10 mouse cellular contexts compared by ENCODE assay signal in the genomic region with DNA sequence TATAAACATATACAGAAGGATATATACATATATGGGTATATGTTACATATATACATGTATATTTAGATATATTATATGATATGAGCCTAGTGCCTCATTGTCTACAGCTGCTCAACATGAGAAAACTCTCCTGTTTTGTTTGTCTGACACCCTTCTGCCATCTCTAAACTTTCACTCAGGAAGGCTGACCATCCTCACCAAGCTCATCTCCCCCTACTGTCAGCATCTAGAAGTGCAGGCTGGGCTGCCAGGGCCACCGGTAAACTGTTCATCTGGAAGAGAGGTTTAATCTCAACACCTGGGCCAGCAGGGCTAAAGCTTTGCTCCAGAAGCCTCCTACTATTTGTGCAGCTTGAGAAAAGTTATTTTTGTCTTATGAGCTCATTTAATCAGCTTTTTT. TPM values are rescaled to one million over a fixed set of nuclear protein-coding genes. Genes with fewer than 3 reads are reported as not detected.
DNase-seq lines count a peak whose midpoint lies in the region; ATAC-seq and TF ChIP-seq lines count a peak whose summit lies in the region.
"Had no signal": no experiment of that assay in that cellular context is flagged by ENCODE, and none has a peak within 500 bp of the region (broad histone marks: within the 10 kb centered on the region; RNA-seq: fewer than 3 reads in every experiment).

No protein-coding gene starts in this region.

- no peak overlapping the region for H3K9ac ChIP-seq in intestine, embryonic 14.5 days (ENCODE audit: low read length)
- no peak overlapping the region for H3K9ac ChIP-seq in intestine, embryonic 16.5 days (ENCODE audit: low read depth, low read length)
- no peak overlapping the region for H3K9ac ChIP-seq in kidney, postnatal 0 days (ENCODE audit: low read depth, low read length)
- H3K9ac ChIP-seq: limb, embryonic 15.5 days had no signal

- TF ChIP-seq CTCF in kidney, postnatal 0 days (IDR thresholded peaks at IDR 0.05; ENCODE audit: low read depth): peak; percentile 87

- no peak overlapping the region for H3K4me2 ChIP-seq in intestine, embryonic 14.5 days (ENCODE audit: low read length)
- H3K4me2 ChIP-seq in intestine, embryonic 16.5 days (ENCODE audit: low read depth, low read length): no peak overlapping the region
- H3K4me2 ChIP-seq in kidney, postnatal 0 days (ENCODE audit: low read length): no peak overlapping the region
- H3K4me2 ChIP-seq: limb, embryonic 15.5 days had no signal

- no peaks in the 10 kb centered on the region for H3K36me3 ChIP-seq in intestine, embryonic 14.5 days (ENCODE audit: control insufficient read depth, insufficient read depth, low read length)
- H3K36me3 ChIP-seq in intestine, embryonic 16.5 days (ENCODE audit: control insufficient read depth, insufficient read depth, low read length): no peaks in the 10 kb centered on the region
- no peaks in the 10 kb centered on the region for H3K36me3 ChIP-seq in kidney, postnatal 0 days (ENCODE audit: insufficient read depth, low read length)
- H3K36me3 ChIP-seq: limb, embryonic 15.5 days had no signal

- no peaks in the 10 kb centered on the region for H3K9me3 ChIP-seq in intestine, embryonic 14.5 days (ENCODE audit: control insufficient read depth, low read length)
- H3K9me3 ChIP-seq in intestine, embryonic 16.5 days (ENCODE audit: control insufficient read depth, low read length): no peaks in the 10 kb centered on the region
- H3K9me3 ChIP-seq in kidney, postnatal 0 days (replicated peaks; ENCODE audit: low read length): no peaks in the 10 kb centered on the region
- H3K9me3 ChIP-seq: limb, embryonic 15.5 days had no signal

- ATAC-seq in intestine, embryonic 14.5 days (replicated peaks; ENCODE audit: low FRiP score, low TSS enrichment, low read depth): no peak
- ATAC-seq in intestine, embryonic 16.5 days: no peak
- no peak for ATAC-seq in kidney, postnatal 0 days (replicated peaks; ENCODE audit: low FRiP score, low read depth)
- ATAC-seq in megakaryocyte, adult 5-6 weeks (ENCODE audit: poor library complexity, severe bottlenecking): peak; percentile 49

- H3K4me3 ChIP-seq in intestine, embryonic 14.5 days (ENCODE audit: low read depth, low read length): no peak overlapping the region
- H3K4me3 ChIP-seq in intestine, embryonic 16.5 days (ENCODE audit: low read length): no peak overlapping the region
- no peak overlapping the region for H3K4me3 ChIP-seq in kidney, postnatal 0 days (replicated peaks; ENCODE audit: low read depth, low read length)
- H3K4me3 ChIP-seq: erythroblast, embryonic 14.5 days; limb, embryonic 15.5 days had no signal

- 4% methylated on average over 1 of the region's 1 CpGs for WGBS in intestine, embryonic 14.5 days
- 0% methylated on average over 1 of the region's 1 CpGs for WGBS in intestine, embryonic 16.5 days
- 6% methylated on average over 1 of the region's 1 CpGs for WGBS in kidney, postnatal 0 days

- peak; percentile 83 for DNase-seq in intestine, embryonic 14.5 days (ENCODE audit: low spot score)
- DNase-seq in CD4-positive helper T cell, adult 2 months (ENCODE audit: low read depth, low spot score): peak; percentile 71
- peak; percentile 78 for DNase-seq in adipocyte (ENCODE audit: low spot score)
- DNase-seq in embryo, embryonic 10.5 days (ENCODE audit: low spot score): peak; percentile 81
- DNase-seq in kidney, postnatal 0 days (ENCODE audit: low spot score): peak; percentile 75
- DNase-seq in thymus, postnatal 0 days (ENCODE audit: low spot score): peak; percentile 77

- H3K27me3 ChIP-seq in intestine, embryonic 14.5 days (replicated peaks; ENCODE audit: control insufficient read depth, insufficient read depth, low read length): no peaks in the 10 kb centered on the region
- H3K27me3 ChIP-seq in intestine, embryonic 16.5 days (replicated peaks; ENCODE audit: control insufficient read depth, insufficient read depth, low read length): no peaks in the 10 kb centered on the region
- H3K27me3 ChIP-seq in kidney, postnatal 0 days (ENCODE audit: insufficient read depth, low read length): no peaks in the 10 kb centered on the region
- H3K27me3 ChIP-seq: limb, embryonic 15.5 days had no signal

- H3K27ac ChIP-seq in intestine, embryonic 14.5 days (ENCODE audit: low read depth): no peak overlapping the region
- no peak overlapping the region for H3K27ac ChIP-seq in intestine, embryonic 16.5 days (ENCODE audit: low read length)
- H3K27ac ChIP-seq in kidney, postnatal 0 days: no peak overlapping the region
- H3K27ac ChIP-seq: limb, embryonic 15.5 days had no signal

- H3K4me1 ChIP-seq in intestine, embryonic 14.5 days (replicated peaks; ENCODE audit: control insufficient read depth, insufficient read depth, low read length): peaks cover 31% of the 10 kb centered on the region
- peaks cover 31% of the 10 kb centered on the region for H3K4me1 ChIP-seq in intestine, embryonic 16.5 days (ENCODE audit: control insufficient read depth, insufficient read depth, low read length)
- peaks cover 14% of the 10 kb centered on the region for H3K4me1 ChIP-seq in kidney, postnatal 0 days (replicated peaks; ENCODE audit: insufficient read depth, low read length)

RNA-seq across cellular contexts. Expression of gene Ttpal, which starts 2.9 kb away (rescaled TPM):
- 40.6 and 40.8 TPM in 2 replicates for polyA plus RNA-seq in intestine, embryonic 14.5 days (2014; fragmentation: Nextera tagmentation; extraction: Ambion mirVana)
- 22.2 and 22.9 TPM in 2 replicates for polyA plus RNA-seq in intestine, embryonic 16.5 days (2015; fragmentation: Nextera tagmentation; extraction: Ambion mirVana)
- polyA plus RNA-seq in kidney, postnatal 0 days (2015; fragmentation: Nextera tagmentation; extraction: Ambion mirVana): 18.1 and 19.7 TPM in 2 replicates
- 12.6 and 16.6 TPM in 2 replicates for total RNA-seq in megakaryocyte, adult 5-6 weeks (2015)
- 8.8 and 14.4 TPM in 2 replicates for total RNA-seq in megakaryocyte, adult 5-6 weeks (2017)
- 33.0 and 34.4 TPM in 2 replicates for polyA plus RNA-seq in thymus, postnatal 0 days (2015; fragmentation: Nextera tagmentation; extraction: Ambion mirVana)

RNA-seq across cellular contexts. Expression of gene Serinc3, which starts 45.7 kb away (rescaled TPM):
- polyA plus RNA-seq in intestine, embryonic 14.5 days (2014; fragmentation: Nextera tagmentation; extraction: Ambion mirVana): 54.3 and 60.7 TPM in 2 replicates
- polyA plus RNA-seq in intestine, embryonic 16.5 days (2015; fragmentation: Nextera tagmentation; extraction: Ambion mirVana): 55.4 and 57.1 TPM in 2 replicates
- polyA plus RNA-seq in kidney, postnatal 0 days (2015; fragmentation: Nextera tagmentation; extraction: Ambion mirVana): 66.6 and 72.5 TPM in 2 replicates
- 797 and 809 TPM in 2 replicates for total RNA-seq in megakaryocyte, adult 5-6 weeks (2015)
- total RNA-seq in megakaryocyte, adult 5-6 weeks (2017): 623 and 641 TPM in 2 replicates
- polyA plus RNA-seq in thymus, postnatal 0 days (2015; fragmentation: Nextera tagmentation; extraction: Ambion mirVana): 74.1 and 74.4 TPM in 2 replicates

RNA-seq across cellular contexts. Expression of gene Pkig, which starts 59.0 kb away (rescaled TPM):
- polyA plus RNA-seq in intestine, embryonic 14.5 days (2014; fragmentation: Nextera tagmentation; extraction: Ambion mirVana): 130 and 131 TPM in 2 replicates
- 115 and 122 TPM in 2 replicates for polyA plus RNA-seq in intestine, embryonic 16.5 days (2015; fragmentation: Nextera tagmentation; extraction: Ambion mirVana)
- polyA plus RNA-seq in kidney, postnatal 0 days (2015; fragmentation: Nextera tagmentation; extraction: Ambion mirVana): 179 and 198 TPM in 2 replicates
- 47.7 and 50.9 TPM in 2 replicates for total RNA-seq in megakaryocyte, adult 5-6 weeks (2015)
- total RNA-seq in megakaryocyte, adult 5-6 weeks (2017): 36.8 and 55.2 TPM in 2 replicates
- polyA plus RNA-seq in thymus, postnatal 0 days (2015; fragmentation: Nextera tagmentation; extraction: Ambion mirVana): 63.5 and 66.1 TPM in 2 replicates
